Mouse (Mus musculus): ENCODE results near the gene Smyd3. TPM values are rescaled to one million over a fixed set of nuclear protein-coding genes. Genes with fewer than 3 reads are reported as not detected.

The Smyd3 gene
- polyA plus RNA-seq, 1 experiment = 12.6 TPM

DNA sequence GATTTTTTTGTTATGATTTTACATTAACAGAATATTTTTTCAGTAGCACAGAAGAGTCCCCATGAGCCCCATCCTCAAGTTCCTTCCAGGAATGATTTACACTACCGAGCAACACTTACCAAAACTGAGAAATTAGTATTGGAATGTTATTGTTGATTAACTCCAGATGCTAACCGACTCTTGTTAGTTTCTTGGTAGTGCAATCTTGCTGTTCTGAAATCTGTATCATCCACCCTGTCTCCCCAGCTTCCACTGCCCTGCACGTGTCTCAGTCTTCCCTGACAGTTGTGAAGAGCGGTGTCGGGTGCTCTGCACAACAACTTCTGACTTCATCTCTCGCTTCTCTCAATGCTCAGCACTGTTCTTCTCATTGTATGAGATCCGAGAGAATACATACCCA, 494.4 kb downstream of the Smyd3 start:
- no peak for TF ChIP-seq CTCF (IDR thresholded peaks at IDR 0.05; ENCODE audit: borderline replicate concordance, extremely low read depth, insufficient read depth, insufficient read length)
- no peak for TF ChIP-seq POLR2A (IDR thresholded peaks at IDR 0.05; ENCODE audit: borderline replicate concordance, extremely low read depth, insufficient read depth, insufficient read length, poor library complexity, severe bottlenecking)
- no peak for DNase-seq (ENCODE audit: low read depth)

DNA sequence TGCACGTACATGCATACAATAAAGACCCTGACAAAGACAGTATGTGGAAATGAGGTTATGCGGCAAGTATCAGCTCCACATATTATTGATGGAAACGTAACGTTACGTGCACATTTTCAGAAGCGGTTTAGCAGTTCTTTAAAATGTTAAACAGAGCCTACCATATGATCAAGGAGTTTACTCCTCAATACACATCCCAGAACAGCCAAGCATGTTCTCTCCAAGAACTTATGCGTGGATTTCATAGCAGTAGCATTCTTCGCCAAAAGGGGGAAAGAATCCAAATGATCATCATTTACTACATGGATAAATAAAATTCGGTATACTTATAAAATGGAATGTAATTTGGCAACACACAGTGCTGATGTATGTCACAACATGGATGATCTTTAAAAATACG, 500.4 kb downstream of the Smyd3 start:
- TF ChIP-seq POLR2A (IDR thresholded peaks at IDR 0.05; ENCODE audit: borderline replicate concordance, extremely low read depth, insufficient read depth, insufficient read length, poor library complexity, severe bottlenecking) = no peak
- no peak for TF ChIP-seq CTCF (IDR thresholded peaks at IDR 0.05; ENCODE audit: borderline replicate concordance, extremely low read depth, insufficient read depth, insufficient read length)
- peak; percentile 12 for DNase-seq (ENCODE audit: low read depth)

DNA sequence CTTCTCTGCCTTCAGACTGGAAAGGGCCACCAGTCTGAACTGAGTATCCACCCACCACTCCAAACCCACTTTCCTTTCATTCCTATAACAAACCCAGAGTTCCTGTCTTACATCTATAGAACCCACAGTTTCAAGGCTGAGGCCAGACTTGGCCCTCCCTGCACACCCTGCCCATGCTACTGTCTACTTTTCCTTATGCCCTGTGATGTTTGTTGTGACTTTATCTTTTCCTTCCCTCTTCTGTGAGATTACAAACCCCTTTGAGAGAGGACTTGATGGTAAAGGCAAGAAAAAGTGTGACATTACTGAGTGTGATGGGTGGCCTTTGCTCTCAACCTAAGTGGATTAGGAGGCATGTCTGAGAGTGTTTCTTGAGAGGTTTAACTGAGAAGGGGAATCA, 504.8 kb downstream of the Smyd3 start:
- TF ChIP-seq POLR2A (IDR thresholded peaks at IDR 0.05; ENCODE audit: borderline replicate concordance, extremely low read depth, insufficient read depth, insufficient read length, poor library complexity, severe bottlenecking) = no peak
- TF ChIP-seq CTCF (IDR thresholded peaks at IDR 0.05; ENCODE audit: borderline replicate concordance, extremely low read depth, insufficient read depth, insufficient read length) = no peak

DNA sequence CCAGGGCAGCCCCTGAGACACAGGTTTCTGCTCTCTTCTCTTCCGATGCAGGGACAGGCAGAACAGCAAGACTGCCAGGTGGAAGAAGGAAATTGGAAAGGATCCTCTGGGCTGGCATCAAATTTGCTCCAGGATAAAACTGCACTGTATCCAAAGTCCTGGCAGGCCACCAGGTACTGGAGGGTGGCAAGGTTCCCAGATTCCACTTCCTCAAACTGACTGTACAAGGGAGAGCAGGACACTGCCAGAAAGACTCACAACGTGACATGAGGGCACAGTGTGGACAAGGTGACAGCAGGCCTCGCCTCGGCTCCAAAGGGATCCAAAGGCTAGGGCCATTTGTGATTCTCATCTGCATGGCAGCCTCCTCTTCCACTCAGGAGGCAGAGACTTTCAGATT, 505.6 kb downstream of the Smyd3 start:
- no peak for TF ChIP-seq POLR2A (IDR thresholded peaks at IDR 0.05; ENCODE audit: borderline replicate concordance, extremely low read depth, insufficient read depth, insufficient read length, poor library complexity, severe bottlenecking)
- TF ChIP-seq CTCF (IDR thresholded peaks at IDR 0.05; ENCODE audit: borderline replicate concordance, extremely low read depth, insufficient read depth, insufficient read length) = no peak
- peak; percentile 69 for DNase-seq (ENCODE audit: low read depth)

More for the DNA sequence above, 504.8 kb downstream of the Smyd3 start:
- DNase-seq (ENCODE audit: low read depth) = no peak

DNA sequence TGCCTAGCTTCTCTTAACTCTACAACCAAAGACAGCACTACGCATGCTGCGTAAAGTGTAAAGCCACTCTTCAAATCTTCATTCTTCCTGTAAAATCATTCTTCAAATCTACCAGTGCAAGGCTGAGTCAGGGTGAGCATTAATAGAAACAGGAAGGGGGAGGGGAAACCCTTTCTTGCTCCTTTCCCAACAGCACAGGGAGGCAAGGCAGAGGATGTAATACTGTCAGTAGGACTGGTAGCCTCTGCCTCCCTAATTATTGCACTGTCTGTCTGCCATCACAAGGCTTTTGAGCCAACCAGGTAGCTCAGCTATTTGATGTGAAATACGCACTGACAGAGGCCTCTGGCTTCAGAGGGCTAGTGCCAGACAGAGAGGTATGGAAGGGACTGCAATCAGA, 507.1 kb downstream of the Smyd3 start:
- no peak for DNase-seq (ENCODE audit: low read depth)
- no peak for TF ChIP-seq CTCF (IDR thresholded peaks at IDR 0.05; ENCODE audit: borderline replicate concordance, extremely low read depth, insufficient read depth, insufficient read length)
- TF ChIP-seq POLR2A (IDR thresholded peaks at IDR 0.05; ENCODE audit: borderline replicate concordance, extremely low read depth, insufficient read depth, insufficient read length, poor library complexity, severe bottlenecking) = no peak

DNA sequence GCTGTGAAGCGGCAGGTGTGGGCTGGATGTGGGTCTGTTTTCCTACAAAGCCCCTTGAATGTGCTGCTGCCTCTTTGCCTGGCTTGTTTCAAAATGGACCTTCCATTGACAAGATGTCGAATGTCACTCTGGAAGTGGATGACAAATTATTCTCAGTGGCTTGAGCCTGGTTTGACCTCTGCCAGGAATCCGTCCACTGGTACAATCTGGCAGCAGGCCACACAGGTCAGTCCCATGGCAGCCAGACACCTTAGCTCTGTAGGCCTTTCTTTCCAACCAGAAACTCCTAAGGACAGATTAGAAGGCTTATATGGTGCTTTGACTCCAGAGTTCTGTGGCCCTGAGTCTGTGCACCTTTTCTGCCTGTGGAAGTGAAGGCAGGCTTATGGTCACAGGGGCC, 507.9 kb downstream of the Smyd3 start:
- TF ChIP-seq CTCF (IDR thresholded peaks at IDR 0.05; ENCODE audit: borderline replicate concordance, extremely low read depth, insufficient read depth, insufficient read length) = no peak
- no peak for TF ChIP-seq POLR2A (IDR thresholded peaks at IDR 0.05; ENCODE audit: borderline replicate concordance, extremely low read depth, insufficient read depth, insufficient read length, poor library complexity, severe bottlenecking)
- no peak for DNase-seq (ENCODE audit: low read depth)

DNA sequence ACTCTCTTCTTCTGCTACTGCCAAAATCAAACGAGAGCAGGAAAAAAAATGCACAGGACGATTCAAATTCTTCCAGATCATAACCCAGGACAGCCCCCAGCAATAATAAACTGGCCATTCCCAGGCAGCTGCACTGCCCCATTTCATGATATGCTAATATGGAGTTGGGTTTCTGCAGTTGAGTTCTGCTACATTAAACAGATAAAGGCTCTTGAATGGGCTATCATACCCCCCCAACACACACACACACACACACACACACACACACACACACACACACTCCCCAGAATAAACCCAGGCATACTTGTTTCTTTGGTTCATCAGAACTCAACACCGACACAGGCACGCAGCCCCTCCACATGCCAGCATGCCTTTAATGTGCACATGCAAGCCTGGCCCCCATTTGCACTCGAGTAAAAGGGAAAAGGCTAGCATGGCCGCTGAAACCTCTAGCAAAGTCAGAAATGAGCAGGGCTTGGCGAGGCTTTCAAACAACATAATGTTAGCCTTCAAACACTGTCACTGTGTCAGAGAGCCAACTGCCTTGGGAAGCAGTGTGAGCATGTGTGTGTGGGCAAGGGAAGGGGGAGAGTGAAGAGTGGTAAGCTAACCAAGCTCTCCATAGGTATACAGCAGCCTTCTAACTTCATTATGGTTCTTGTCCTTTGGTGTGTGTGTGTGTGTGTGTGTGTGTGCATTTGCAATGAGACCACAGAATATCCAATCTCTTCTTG, 513.5 kb downstream of the Smyd3 start:
- peak; percentile 73 for DNase-seq (ENCODE audit: low read depth)
- no peak for TF ChIP-seq CTCF (IDR thresholded peaks at IDR 0.05; ENCODE audit: borderline replicate concordance, extremely low read depth, insufficient read depth, insufficient read length)
- no peak for TF ChIP-seq POLR2A (IDR thresholded peaks at IDR 0.05; ENCODE audit: borderline replicate concordance, extremely low read depth, insufficient read depth, insufficient read length, poor library complexity, severe bottlenecking)

DNA sequence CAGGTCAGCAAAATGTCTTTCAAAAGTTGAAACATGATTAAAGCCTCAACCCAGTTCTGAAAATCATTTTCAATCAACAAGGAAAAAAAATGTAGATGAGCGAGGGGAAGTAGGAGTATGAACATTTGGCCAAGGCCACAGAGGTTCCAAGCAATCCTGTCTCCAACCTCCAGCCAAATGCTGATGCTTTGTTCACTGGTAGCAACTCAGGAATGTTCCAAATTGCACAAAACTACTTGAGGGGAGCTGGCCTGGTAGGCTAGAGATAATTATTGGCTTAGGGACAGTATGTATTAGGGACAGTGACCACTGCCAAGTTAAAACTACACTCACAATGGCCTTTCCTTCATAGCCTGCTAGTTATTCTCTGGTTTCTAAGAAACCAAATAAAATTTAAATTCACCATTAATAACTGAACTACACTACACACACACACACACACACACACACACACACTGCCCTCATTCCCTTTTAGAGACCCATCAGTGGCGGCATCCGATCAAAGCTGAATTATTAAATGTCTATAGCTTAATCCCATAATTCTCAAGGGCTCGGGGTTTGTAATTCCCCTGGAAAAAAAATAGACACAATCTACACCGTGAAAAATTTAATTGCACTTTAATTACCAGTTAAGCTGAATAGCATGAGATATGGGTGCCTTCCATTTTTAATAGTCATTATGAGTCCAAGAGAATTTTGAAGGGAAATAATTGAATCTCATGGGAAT, 514.3 kb downstream of the Smyd3 start:
- no peak for TF ChIP-seq POLR2A (IDR thresholded peaks at IDR 0.05; ENCODE audit: borderline replicate concordance, extremely low read depth, insufficient read depth, insufficient read length, poor library complexity, severe bottlenecking)
- TF ChIP-seq CTCF (IDR thresholded peaks at IDR 0.05; ENCODE audit: borderline replicate concordance, extremely low read depth, insufficient read depth, insufficient read length) = no peak
- peak; percentile 60 for DNase-seq (ENCODE audit: low read depth)

DNA sequence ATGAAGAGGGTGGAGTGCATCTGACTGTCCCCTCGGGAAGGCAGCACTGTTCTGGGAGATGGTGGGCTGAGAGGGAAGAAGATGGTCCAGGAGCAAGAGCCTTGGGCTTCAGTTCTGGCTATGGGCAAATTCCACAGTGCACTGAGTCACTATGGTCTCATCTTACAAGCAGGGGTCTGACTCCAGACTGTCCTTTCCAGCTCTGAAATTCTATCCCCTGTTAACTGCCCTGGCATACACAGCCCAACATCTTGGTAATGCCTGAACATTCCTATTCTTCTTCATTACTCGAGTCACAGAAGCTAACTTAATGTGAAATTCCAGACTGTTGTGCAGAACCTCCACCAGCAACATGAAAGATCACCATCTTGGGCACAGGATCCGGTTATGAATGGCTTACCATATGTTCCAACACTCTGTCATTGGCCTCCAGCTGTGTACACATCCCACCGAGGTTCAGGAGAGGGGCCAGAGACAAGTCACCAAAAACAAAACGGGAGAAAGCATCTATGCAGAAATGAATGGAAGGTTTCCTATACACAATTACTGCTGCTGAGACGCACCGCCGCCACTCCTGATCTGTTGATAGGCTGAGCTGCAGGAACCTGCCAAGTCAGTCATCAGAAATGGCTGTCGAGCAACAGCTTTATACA, 517.8 kb downstream of the Smyd3 start:
- TF ChIP-seq POLR2A (IDR thresholded peaks at IDR 0.05; ENCODE audit: borderline replicate concordance, extremely low read depth, insufficient read depth, insufficient read length, poor library complexity, severe bottlenecking) = no peak
- no peak for TF ChIP-seq CTCF (IDR thresholded peaks at IDR 0.05; ENCODE audit: borderline replicate concordance, extremely low read depth, insufficient read depth, insufficient read length)
- no peak for DNase-seq (ENCODE audit: low read depth)

DNA sequence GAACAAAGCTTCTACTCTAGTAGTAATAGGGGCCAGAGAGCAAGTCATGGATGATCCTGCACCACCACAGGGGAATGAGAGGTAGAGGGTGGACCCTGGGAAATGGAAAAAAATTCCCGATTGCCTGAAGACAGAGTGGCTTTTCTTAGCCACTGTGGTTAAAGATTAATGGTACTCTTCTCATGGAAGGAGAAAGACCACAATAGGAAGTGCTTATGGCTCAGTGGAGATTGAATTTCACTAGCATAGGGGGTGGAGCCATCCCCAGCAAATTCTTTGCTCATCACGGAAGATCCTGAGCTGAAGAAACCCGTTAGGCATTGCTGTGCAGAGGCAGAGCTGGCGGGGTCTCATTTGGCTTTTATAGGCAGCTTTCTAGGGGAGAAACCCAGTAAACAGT, 520.0 kb downstream of the Smyd3 start:
- TF ChIP-seq CTCF (IDR thresholded peaks at IDR 0.05; ENCODE audit: borderline replicate concordance, extremely low read depth, insufficient read depth, insufficient read length) (no peak), POLR2A (IDR thresholded peaks at IDR 0.05; ENCODE audit: borderline replicate concordance, extremely low read depth, insufficient read depth, insufficient read length, poor library complexity, severe bottlenecking) (no peak)

DNA sequence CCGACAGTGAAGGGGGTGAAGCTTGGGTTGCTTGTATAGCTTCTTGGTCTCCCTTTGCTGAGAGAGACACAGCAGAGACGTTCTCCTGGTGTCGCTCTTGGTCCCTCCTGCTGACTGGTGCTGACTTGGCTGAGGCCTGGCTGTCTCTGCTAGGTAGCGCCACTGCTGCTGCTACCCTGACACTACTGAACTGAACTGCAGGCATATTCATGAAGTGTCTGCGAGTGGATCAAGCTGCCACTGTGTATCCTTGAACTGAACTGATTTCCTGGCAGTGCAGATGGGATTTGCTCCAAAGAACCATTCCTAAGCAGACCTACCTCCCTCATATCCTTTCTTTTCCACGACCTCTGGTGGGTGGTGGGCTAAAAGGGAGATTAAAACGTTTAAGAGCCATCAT, 523.6 kb downstream of the Smyd3 start:
- no peak for DNase-seq (ENCODE audit: low read depth)
- no peak for TF ChIP-seq POLR2A (IDR thresholded peaks at IDR 0.05; ENCODE audit: borderline replicate concordance, extremely low read depth, insufficient read depth, insufficient read length, poor library complexity, severe bottlenecking)
- TF ChIP-seq CTCF (IDR thresholded peaks at IDR 0.05; ENCODE audit: borderline replicate concordance, extremely low read depth, insufficient read depth, insufficient read length) = no peak

More for the DNA sequence above, 520.0 kb downstream of the Smyd3 start:
- no peak for DNase-seq (ENCODE audit: low read depth)
